Mouse (Mus musculus) effector memory CD4-positive, alpha-beta T cell, adult 7 months (primary cell): ENCODE results near the gene P2ry6. TPM values are rescaled to one million over a fixed set of nuclear protein-coding genes. Genes with fewer than 3 reads are reported as not detected.

Experiments
- polyA plus RNA-seq: library from polyadenylated mRNA; unstranded; fragments of 100-300 nt; shearing (Covaris generic); gene quantifications from one replicate; pipeline ENCODE4 v1.2.1, GENCODE M21; 2017

Gene P2ry6
- polyA plus RNA-seq = 0.40 TPM

DNA sequence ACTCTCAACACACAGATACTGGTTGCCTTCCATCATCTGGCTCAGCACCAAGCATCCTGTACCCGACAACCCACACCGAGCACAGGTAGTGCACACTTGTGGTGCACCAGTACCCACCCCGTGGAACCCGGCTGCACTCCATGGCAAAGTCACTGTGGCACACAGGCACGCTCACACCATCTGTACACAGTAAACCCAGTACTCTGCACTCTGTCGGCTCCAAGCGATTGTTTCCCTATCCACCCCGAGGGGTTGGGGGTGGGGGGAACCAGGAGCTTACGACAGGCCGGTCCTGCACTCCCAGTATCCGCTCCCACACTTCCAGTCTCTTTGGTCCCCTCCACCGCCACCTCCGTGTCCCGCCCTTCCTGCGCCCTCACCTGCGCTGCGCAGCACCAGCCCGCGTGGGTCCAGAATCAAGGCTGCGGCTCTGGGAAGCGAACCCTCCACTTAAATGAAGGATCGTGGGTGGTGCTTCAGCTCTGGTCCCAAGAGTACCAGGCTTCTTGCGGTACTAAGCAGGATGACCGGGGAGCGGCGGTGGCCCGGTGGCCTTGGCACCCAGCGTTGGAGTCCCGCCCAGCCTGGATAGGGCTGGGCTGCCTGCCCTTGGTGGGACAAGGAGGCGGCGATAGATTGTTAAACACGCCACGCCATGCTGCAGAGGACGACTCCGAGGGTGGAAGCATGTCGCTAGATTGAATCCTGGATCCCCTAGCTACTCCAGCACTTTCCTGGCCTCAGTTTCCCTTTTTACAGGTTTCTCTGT lies at the start of gene P2ry6:
Gene P2ry6, minus strand, starts transcription at position 515 of the 769 bp plus-strand sequence.

GRCm38 (mm10) chr7:101012541-101012940 lies 38.1 kb upstream of the P2ry6 start, which contains the start of gene P2ry2:
P2ry2 (minus strand) TSS chr7:101012866.

GRCm38 (mm10) chr7:100931926-100932480 lies 42.4 kb downstream of the P2ry6 start, which contains the start of gene Arhgef17:
Arhgef17 (minus strand) TSS chr7:100932107.

Other genes starting within 250 kb of the P2ry6 start
- gene Relt, start 111.2 kb downstream of the P2ry6 start, polyA plus RNA-seq = 14.8 TPM
- gene Arhgef17, start 42.5 kb downstream of the P2ry6 start, polyA plus RNA-seq = 0.23 TPM
- gene P2ry2, start 38.2 kb upstream of the P2ry6 start, polyA plus RNA-seq = 0.44 TPM
- 52.2 TPM for gene Fchsd2, start 118.2 kb upstream of the P2ry6 start, polyA plus RNA-seq